Mouse (Mus musculus) heart, adult 2 months (tissue): ENCODE data around the gene Trim2.

ENCODE experiments used
- CTCF ChIP-seq: fragments of 200-600 bp; IDR thresholded peaks from 2 replicates; pipeline ENCODE4 v1.8.1; 2022; ENCODE audit warnings: antibody characterized with exemption, mild to moderate bottlenecking, moderate library complexity
- EP300 ChIP-seq: fragments of 200-500 bp; IDR thresholded peaks from 2 replicates; pipeline ENCODE4 v1.6.1; 2011; ENCODE audit warnings: low read depth, low read length, control low read depth; ENCODE audit not compliant: insufficient read depth
- POLR2A ChIP-seq: fragments of 200-500 bp; IDR thresholded peaks from 2 replicates; pipeline ENCODE4 v1.6.1; 2011; ENCODE audit warnings: mild to moderate bottlenecking, low read depth, low read length, control low read depth; ENCODE audit not compliant: insufficient read depth

- TF ChIP-seq CTCF (no peak), POLR2A (no peak), EP300 (no peak)
These were observed 60.2 kb downstream of the Trim2 start for GRCm38 (mm10) chr3:84246421-84246861.
